In genomic region chr5:101560366-101560765, GRCm38 (mm10) we compare ENCODE assay signal across 19 mouse cellular contexts.
A peak's percentile ranks its signal among the peaks of the same experiment; 100 is the strongest.
DNase-seq lines count a peak whose midpoint lies in the region; ATAC-seq lines count a peak whose summit lies in the region.
"Had no signal": no experiment of that assay in that cellular context is flagged by ENCODE, and none has a peak within 500 bp of the region (broad histone marks: within the 10 kb centered on the region; RNA-seq: fewer than 3 reads in every experiment).

No protein-coding gene starts in this region.

- no peak overlapping the region for H3K4me2 ChIP-seq in midbrain, embryonic 11.5 days
- H3K4me2 ChIP-seq in midbrain, embryonic 13.5 days (replicated peaks) = no peak overlapping the region

- no peaks in the 10 kb centered on the region for H3K36me3 ChIP-seq in heart, embryonic 10.5 days
- no peaks in the 10 kb centered on the region for H3K36me3 ChIP-seq in midbrain, embryonic 11.5 days (ENCODE audit: control insufficient read depth, insufficient read depth, low read length)
- H3K36me3 ChIP-seq in midbrain, embryonic 13.5 days = no peaks in the 10 kb centered on the region
- H3K36me3 ChIP-seq: G1E had no signal

- H3K4me1 ChIP-seq in heart, embryonic 10.5 days = no peaks in the 10 kb centered on the region
- no peaks in the 10 kb centered on the region for H3K4me1 ChIP-seq in midbrain, embryonic 11.5 days (ENCODE audit: control insufficient read depth, insufficient read depth, low read length)
- H3K4me1 ChIP-seq in midbrain, embryonic 13.5 days (replicated peaks) = no peaks in the 10 kb centered on the region

- H3K4me3 ChIP-seq in heart, embryonic 10.5 days = no peak overlapping the region
- no peak overlapping the region for H3K4me3 ChIP-seq in midbrain, embryonic 11.5 days (ENCODE audit: low read depth, low read length)
- H3K4me3 ChIP-seq in midbrain, embryonic 13.5 days (replicated peaks) = no peak overlapping the region

- H3K9me3 ChIP-seq in heart, embryonic 10.5 days = no peaks in the 10 kb centered on the region
- no peaks in the 10 kb centered on the region; the same call in 1 of the 2 replicates for H3K9me3 ChIP-seq in midbrain, embryonic 11.5 days (ENCODE audit: control insufficient read depth, low read length)
- H3K9me3 ChIP-seq in midbrain, embryonic 13.5 days = no peaks in the 10 kb centered on the region

- H3K27me3 ChIP-seq in heart, embryonic 10.5 days (ENCODE audit: insufficient read depth, poor library complexity, severe bottlenecking) = no peaks in the 10 kb centered on the region
- peaks cover 5% of the 10 kb centered on the region; the same call in 1 of the 2 replicates for H3K27me3 ChIP-seq in midbrain, embryonic 11.5 days (ENCODE audit: control insufficient read depth, insufficient read depth, low read length)
- H3K27me3 ChIP-seq in midbrain, embryonic 13.5 days = peaks cover 70% of the 10 kb centered on the region
- H3K27me3 ChIP-seq: CH12.LX, Patski had no signal

- H3K9ac ChIP-seq in midbrain, embryonic 11.5 days (ENCODE audit: low read length) = no peak overlapping the region
- H3K9ac ChIP-seq in midbrain, embryonic 13.5 days (replicated peaks) = no peak overlapping the region

- H3K27ac ChIP-seq in heart, embryonic 10.5 days = no peak overlapping the region
- H3K27ac ChIP-seq in midbrain, embryonic 11.5 days (ENCODE audit: low read depth, low read length) = no peak overlapping the region
- H3K27ac ChIP-seq in midbrain, embryonic 13.5 days = no peak overlapping the region

- DNase-seq in heart, adult 11 months = peak; percentile 68
- no peak for DNase-seq in heart, embryonic 10.5 days (ENCODE audit: low spot score)
- peak; percentile 59 for DNase-seq in midbrain, embryonic 11.5 days (ENCODE audit: low spot score, missing footprints)
- DNase-seq: adrenal gland, adult 2 months; adrenal gland, adult 8-10 months; adrenal gland, postnatal 10 days; adrenal gland, postnatal 14 days; adrenal gland, postnatal 25 days; adrenal gland, postnatal 36 days; B cell, adult 2 months; cerebellum, adult 11 months; cerebellum, adult 11-12 months; cerebellum, adult 18-20 months had no signal

- no peak for ATAC-seq in midbrain, embryonic 11.5 days (ENCODE audit: low FRiP score)
- no peak for ATAC-seq in midbrain, embryonic 13.5 days
- ATAC-seq: activated CD4-positive, CD25-positive, alpha-beta regulatory T cell, adult 4 months; CD4-positive, CD25-positive, alpha-beta regulatory T cell, adult 4 months; Patski had no signal
